Mouse (Mus musculus) left cerebral cortex, postnatal 4 days (tissue): ENCODE results near the gene Arl4c. TPM values are rescaled to one million over a fixed set of nuclear protein-coding genes. Genes with fewer than 3 reads are reported as not detected.
A peak's percentile ranks its signal among the peaks of the same experiment; 100 is the strongest.

ENCODE experiments used
- DNase-seq: peaks from one replicate; pipeline ENCODE4 v3.0.0-alpha.2; 2022
- intact Hi-C: fragments of 180-260 bp; cut with DNase I; formaldehyde crosslinking; loops from one replicate; pipeline ENCODE4 v1.15.1; 2025
- total RNA-seq, 2 experiments: library from RNA; stranded (reverse); gene quantifications; 2 replicates each; pipeline ENCODE4 v1.2.3; 2021

Gene Arl4c
- total RNA-seq = 10 to 100 TPM; 82.8 to 83.3 TPM

GRCm38 (mm10) chr1:88701870-88702661, at the start of gene Arl4c:
TSS of gene Arl4c (minus strand) at chr1:88702221.
- peak; percentile 81 for DNase-seq
- intact Hi-C loops = loop anchor here (5.0 kb wide), 2 partner anchors 150 to 235 kb away; no protein-coding TSS in a partner anchor

GRCm38 (mm10) chr1:88751332-88751731, 49.3 kb upstream of the Arl4c start:
- intact Hi-C loops = loop anchor here (5.0 to 10.0 kb wide), 3 partner anchors 321 to 883 kb away; partner anchors contain the start of gene Sh3bp4
- no peak for DNase-seq

- intact Hi-C loops = loop anchor here (5.0 to 10.0 kb wide), 3 partner anchors 322 to 884 kb away; partner anchors contain the start of gene Sh3bp4
Observed at GRCm38 (mm10) chr1:88750576-88750975, 48.6 kb upstream of the Arl4c start.

GRCm38 (mm10) chr1:88750126-88750525, 48.1 kb upstream of the Arl4c start:
- intact Hi-C loops = loop anchor here (5.0 to 10.0 kb wide), 3 partner anchors 322 to 885 kb away; partner anchors contain the start of gene Sh3bp4
- peak; percentile 28 for DNase-seq

More at GRCm38 (mm10) chr1:88750576-88750975, 48.6 kb upstream of the Arl4c start:
- DNase-seq = no peak

GRCm38 (mm10) chr1:88749106-88749505, 47.1 kb upstream of the Arl4c start:
- DNase-seq = no peak
- intact Hi-C loops = loop anchor here (10.0 kb wide), 1 partner anchor 394 kb away; no protein-coding TSS in a partner anchor

- DNase-seq = peak; percentile 83
Observed at GRCm38 (mm10) chr1:88745256-88745655, 43.2 kb upstream of the Arl4c start.

GRCm38 (mm10) chr1:88744261-88744660, 42.2 kb upstream of the Arl4c start:
- intact Hi-C loops = loop anchor here (5.0 to 10.0 kb wide), 2 partner anchors 317 to 389 kb away; no protein-coding TSS in a partner anchor
- DNase-seq = no peak

More at GRCm38 (mm10) chr1:88745256-88745655, 43.2 kb upstream of the Arl4c start:
- intact Hi-C loops = loop anchor here (10.0 kb wide), 1 partner anchor 390 kb away; no protein-coding TSS in a partner anchor

- peak; percentile 55 for DNase-seq
- intact Hi-C loops = loop anchor here (5.0 to 10.0 kb wide), 2 partner anchors 315 to 388 kb away; no protein-coding TSS in a partner anchor
Observed at GRCm38 (mm10) chr1:88742372-88742771, 40.4 kb upstream of the Arl4c start.

- intact Hi-C loops = no loop called here
- DNase-seq = no peak
Observed at GRCm38 (mm10) chr1:88739546-88739945, 37.5 kb upstream of the Arl4c start.

- no peak for DNase-seq
- intact Hi-C loops = no loop called here
Observed at GRCm38 (mm10) chr1:88738931-88739330, 36.9 kb upstream of the Arl4c start.

- intact Hi-C loops = no loop called here
- DNase-seq = no peak
Observed at GRCm38 (mm10) chr1:88729496-88729895, 27.5 kb upstream of the Arl4c start.

GRCm38 (mm10) chr1:88727369-88727768, 25.3 kb upstream of the Arl4c start:
- intact Hi-C loops = no loop called here
- no peak for DNase-seq

- intact Hi-C loops = no loop called here
- no peak for DNase-seq
Observed at GRCm38 (mm10) chr1:88725716-88726115, 23.7 kb upstream of the Arl4c start.

- no peak for DNase-seq
- intact Hi-C loops = no loop called here
Observed at GRCm38 (mm10) chr1:88720626-88721229, 18.7 kb upstream of the Arl4c start.

GRCm38 (mm10) chr1:88718563-88718962, 16.5 kb upstream of the Arl4c start:
- intact Hi-C loops = no loop called here
- no peak for DNase-seq

- no peak for DNase-seq
- intact Hi-C loops = no loop called here
Observed at GRCm38 (mm10) chr1:88717736-88718135, 15.7 kb upstream of the Arl4c start.

- intact Hi-C loops = no loop called here
- DNase-seq = peak; percentile 11
Observed at GRCm38 (mm10) chr1:88712011-88712410, 10.0 kb upstream of the Arl4c start.

GRCm38 (mm10) chr1:88708646-88709305, 6.8 kb upstream of the Arl4c start:
- intact Hi-C loops = loop anchor here (5.0 kb wide), 1 partner anchor 146 kb away; no protein-coding TSS in a partner anchor
- peak; percentile 10 for DNase-seq

GRCm38 (mm10) chr1:88708191-88708590, 6.2 kb upstream of the Arl4c start:
- no peak for DNase-seq
- intact Hi-C loops = loop anchor here (5.0 kb wide), 1 partner anchor 146 kb away; no protein-coding TSS in a partner anchor

- intact Hi-C loops = loop anchor here (2.0 to 5.0 kb wide), 2 partner anchors 145 to 349 kb away; no protein-coding TSS in a partner anchor
- no peak for DNase-seq
Observed at GRCm38 (mm10) chr1:88707536-88707935, 5.5 kb upstream of the Arl4c start.
